Mouse (Mus musculus): ENCODE results near the gene Tns3. TPM values are rescaled to one million over a fixed set of nuclear protein-coding genes. Genes with fewer than 3 reads are reported as not detected.

Gene Tns3
- polyA plus RNA-seq, 1 experiment: not detected

DNA sequence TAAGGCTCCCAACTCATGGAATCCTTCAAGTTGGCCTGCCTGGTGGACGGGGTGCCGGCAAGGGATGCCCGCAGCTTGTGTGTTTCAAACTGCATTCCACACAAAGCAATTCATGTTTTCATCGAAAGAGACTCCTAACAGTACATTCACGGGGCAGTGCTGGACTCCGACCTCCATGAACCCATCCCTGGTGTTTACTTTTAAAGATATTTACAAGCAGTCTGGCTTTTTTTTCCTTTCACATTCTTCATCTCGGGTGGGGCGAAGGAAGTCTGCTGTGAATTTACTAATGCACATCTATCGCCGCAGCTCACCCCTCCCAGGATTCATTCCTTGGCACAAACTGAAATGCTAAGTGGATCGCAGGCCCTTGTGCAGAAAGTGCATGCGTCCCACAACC is 191.9 kb downstream of the Tns3 start:
- TF ChIP-seq GATA1 (IDR thresholded peaks at IDR 0.05; ENCODE audit: low read length): no peak

DNA sequence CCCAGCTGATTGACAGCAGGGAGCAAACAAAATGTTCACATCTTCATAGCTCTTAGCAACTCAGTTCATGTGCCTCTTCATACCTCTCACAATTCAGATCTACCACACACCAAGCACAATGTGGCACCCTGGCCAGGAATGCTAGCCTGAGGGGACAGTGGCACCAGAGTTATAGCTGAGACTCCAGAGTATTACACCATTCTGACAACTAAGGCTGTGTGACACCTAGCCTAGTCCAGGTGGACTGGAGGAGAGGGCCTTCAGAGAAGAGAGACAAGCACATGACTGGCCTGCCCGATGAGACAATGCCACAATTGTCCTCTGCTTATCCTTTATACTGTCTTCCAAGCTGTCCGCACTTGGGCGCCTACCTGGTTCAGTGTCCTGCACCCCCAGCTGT is 192.8 kb downstream of the Tns3 start:
- no peak for TF ChIP-seq GATA1 (IDR thresholded peaks at IDR 0.05; ENCODE audit: low read length)

DNA sequence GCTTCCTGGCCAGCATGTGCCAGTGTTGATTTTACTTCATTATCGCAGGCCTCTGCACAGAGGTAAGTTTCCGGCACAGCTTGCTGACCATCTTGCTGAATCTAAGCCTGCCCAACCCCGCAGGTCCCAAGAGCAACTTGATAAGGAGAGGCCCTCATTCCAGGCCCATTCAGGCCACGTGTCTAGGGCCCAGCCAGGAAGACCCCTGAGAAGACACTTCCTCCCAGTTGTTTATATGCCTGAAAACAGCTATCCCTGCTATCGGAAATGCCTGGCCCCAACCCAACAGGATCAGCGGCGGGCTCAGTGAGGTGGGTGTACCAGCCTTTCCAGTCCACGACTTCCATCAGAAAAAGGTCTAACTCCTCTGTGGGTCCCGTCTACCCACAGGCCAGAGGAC is 194.8 kb downstream of the Tns3 start:
- no peak for TF ChIP-seq GATA1 (IDR thresholded peaks at IDR 0.05; ENCODE audit: low read length)

DNA sequence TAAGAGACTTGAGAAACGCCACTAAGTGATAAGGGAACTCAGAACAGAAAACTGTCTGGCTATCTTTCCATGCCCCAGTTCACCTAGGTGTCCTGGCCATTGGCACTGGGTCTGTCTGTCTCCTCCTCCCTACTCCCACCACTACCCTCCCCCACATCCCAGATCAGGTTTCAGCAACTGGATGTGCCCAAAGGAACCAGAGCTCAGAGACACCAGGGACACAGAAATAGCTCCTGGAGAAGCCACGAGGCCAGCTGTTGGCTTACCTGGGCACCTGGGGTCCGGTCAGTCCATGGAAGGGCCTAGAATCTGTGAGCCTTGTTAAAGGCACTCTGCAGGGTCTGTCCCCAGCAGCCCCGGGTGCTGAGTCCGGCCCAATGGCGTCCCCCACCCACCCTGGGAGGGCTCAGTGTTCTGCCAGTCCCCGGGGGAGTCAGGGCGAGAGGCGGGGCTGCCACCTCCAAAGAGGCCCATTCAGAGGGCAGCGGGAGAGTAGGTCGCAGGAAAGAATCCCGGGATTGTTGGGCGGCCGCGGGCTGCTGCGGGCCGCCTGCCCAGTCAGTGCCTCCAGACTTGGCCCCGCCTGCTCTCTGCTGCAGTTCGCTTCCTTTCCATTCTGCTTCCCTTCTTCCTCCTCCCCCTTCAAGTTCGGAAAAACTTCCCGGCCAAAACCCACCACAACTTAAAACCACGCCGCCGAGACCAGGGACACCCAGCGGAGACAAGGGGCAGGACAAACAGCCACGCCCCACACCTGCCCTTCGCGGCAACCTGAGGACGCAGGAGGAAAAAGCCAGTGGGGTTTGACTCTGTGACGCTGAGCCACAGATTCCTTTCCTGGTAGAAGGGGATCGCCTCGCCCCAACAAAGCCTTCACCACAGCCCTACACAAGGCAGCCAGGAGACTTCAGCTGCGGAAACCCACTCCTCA is 195.9 kb downstream of the Tns3 start:
- TF ChIP-seq GATA1 (IDR thresholded peaks at IDR 0.05; ENCODE audit: low read length): no peak

DNA sequence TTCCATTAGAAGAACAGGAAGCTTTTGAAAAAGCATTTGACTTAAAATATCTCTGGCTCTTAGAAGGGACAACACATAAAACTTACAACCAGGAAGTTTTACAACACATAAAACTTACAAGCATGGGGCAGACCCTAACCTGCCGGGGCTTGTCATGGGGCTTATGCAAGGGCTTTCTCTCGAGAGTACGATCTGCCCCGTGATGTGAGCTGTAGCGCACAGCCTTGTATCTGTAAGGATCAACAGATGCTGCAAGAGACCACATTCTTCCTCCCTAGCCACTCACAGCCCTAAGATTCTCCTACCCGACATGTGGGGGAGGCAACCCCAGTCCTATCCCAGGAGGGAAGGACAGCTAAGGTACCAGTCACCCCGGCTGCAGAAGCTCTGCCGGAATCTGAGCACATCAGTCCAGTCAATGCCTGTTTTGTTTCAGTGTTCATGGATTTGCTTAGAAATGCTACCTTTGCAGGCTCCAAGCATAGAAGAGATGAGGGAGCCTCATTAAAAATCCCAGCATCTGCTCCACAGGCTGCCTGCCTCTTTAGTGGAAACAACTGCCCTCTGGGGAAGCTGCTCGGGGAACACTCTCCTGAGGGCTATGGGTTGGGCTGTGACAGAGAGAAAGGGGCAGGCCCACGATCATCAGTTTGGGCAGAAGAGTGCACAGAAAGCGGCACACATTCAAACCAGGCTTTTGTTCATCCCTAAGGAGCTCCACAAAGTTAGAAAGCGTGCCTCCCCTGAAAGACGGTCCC is 196.8 kb downstream of the Tns3 start:
- no peak for TF ChIP-seq GATA1 (IDR thresholded peaks at IDR 0.05; ENCODE audit: low read length)

DNA sequence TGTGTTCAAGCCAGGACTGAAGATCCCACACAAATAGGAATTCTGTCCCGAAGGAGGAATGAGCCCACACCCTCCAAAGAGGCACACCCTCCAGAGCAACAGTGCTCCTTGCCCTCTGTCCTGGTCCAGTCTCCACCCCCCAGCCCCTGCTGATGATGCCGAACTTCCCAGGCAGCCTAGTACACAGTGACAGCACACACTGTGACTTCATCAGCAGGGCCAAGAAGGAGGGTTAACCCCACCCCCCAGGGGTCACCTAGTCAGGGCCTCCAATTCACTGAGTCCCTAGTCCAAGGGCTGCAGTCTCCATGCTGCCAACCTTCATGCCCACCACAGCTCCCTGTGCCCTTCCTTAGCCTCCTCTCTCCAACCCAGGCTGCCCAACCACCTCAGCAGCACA is 200.5 kb downstream of the Tns3 start:
- no peak for TF ChIP-seq GATA1 (IDR thresholded peaks at IDR 0.05; ENCODE audit: low read length)

DNA sequence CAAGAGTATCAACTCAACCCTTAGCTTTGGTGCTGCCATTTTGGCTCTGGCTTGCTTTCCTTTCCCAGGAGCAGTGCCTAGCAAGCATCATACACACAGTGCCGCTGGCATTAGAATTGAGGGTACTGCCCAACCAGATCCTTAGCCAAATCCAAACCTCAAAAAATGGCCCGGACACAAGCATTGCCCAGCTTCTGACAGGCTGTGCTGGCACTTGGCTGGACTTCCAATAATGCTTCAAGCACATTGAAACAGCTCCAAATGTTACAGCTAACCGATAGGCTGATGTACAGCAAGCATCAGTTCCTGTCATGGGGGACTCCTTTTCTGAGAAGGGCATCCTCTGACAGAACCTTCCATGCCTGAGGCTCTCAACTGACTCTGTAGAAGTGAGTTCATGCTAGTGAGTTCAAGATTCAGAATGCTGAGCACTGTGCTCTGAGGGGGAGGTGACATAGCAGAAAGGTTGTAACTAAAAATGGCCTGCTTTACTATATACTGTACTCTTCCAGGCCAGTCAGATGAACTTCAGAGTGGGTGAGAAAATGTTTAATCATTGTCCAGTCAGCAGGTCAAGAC is 201.4 kb downstream of the Tns3 start:
- no peak for TF ChIP-seq GATA1 (IDR thresholded peaks at IDR 0.05; ENCODE audit: low read length)

DNA sequence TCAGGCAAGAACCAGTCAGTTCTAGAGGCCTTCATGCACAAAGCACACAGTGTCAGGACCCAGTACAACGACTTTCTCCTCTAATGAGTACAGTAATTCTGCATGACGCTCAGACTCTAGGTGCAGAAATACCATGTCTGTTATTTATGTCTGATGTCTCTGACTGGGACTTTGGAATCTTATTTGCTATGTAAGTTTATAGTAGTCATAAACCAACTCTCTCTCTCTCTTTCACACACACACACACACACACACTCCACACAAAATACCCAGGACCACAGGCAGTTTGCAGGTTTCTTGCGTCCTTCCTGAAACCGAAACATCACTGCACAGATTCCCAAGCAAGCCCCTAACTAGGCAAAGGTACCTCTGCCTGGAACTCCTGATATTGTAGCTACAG is 203.5 kb downstream of the Tns3 start:
- TF ChIP-seq GATA1 (IDR thresholded peaks at IDR 0.05; ENCODE audit: low read length): no peak

DNA sequence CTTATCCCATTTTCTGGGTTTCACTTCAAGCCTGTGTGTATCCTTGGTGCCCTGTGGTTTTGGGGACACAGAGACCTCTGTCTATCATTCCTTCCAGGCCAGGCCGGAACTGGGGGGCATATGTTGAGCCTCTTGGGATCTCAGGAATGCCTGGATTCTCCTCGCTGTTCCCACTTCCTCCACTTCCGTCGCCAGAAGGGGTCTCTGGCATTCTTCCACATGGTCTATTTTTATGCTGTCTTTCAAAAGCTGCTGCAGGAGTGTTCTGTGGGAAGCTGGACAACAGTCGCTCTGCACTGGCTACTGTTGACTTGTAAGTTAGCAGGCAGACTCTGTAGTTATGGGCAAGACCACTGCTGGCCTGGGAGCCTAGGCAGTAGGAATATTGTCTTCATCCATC is 206.4 kb downstream of the Tns3 start:
- no peak for TF ChIP-seq GATA1 (IDR thresholded peaks at IDR 0.05; ENCODE audit: low read length)

DNA sequence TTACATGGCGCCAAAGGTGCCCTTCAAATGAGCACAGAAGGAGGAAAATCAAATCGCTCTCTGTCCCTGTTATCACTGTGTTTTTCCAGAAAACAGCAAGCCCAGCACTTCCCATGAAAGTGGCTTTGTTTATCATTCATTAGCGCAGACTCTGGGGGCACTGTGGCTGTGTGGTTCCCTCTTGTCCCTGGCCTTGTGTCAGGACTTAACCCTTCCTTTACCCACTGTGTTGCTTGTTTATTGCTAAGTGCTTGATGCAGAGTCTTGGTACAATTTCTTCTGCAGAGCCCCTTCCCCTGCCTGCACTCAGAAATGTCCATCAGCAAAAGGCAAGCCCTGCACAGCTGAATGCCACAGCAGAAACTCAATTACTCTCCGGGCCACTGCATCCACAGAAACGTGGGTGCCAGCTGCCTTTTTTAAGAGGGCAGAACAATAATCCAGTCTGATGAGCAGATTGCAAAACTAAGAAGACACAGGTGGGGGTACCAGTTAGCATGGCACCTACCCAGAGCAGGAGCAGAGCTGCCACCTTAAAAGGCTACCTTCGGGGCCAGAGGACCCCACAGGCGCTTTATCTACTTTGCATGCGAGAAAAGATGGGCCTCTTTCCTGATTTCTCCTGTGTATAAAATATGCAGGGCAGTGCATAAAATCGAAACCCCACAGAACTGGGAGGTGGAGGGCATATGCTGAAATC is 207.6 kb downstream of the Tns3 start:
- no peak for TF ChIP-seq GATA1 (IDR thresholded peaks at IDR 0.05; ENCODE audit: low read length)

DNA sequence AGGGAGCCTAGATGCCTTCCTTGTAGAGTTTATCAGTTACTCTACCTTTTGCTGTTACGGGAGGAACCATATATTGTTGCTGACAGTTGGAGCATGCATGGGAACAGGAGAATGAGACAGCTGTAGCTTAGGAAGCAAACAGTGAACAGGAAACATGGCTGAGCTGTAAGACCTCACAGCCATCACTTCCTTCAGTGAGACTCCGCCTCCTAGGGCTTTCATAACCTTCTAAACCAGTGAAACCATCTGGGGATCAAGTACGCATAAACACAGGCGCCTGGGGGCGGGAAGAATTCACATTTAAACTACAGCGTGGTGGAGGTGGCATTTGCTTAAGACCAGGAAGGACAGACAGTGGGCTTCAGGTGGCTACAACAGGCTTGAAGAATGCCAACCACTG is 208.7 kb downstream of the Tns3 start:
- no peak for TF ChIP-seq GATA1 (IDR thresholded peaks at IDR 0.05; ENCODE audit: low read length)

DNA sequence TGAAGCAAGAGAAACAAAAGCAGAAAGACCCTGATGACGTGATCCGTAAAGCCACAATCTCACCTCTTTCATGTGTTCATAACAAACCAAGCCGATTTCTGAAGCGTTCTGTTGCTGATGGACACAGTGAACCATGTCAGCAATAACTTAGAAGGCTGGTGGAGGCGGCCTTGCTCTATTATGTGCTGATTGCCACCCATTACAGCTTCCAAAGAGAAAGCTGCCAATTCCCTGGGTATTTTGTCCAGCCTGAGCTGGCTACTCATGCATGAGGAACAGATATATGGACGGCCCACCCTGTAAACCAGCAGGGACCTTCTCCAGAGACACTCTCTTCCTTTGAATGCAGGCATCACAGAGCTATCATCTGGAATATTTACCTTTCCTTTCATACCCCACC is 211.1 kb downstream of the Tns3 start:
- no peak for TF ChIP-seq GATA1 (IDR thresholded peaks at IDR 0.05; ENCODE audit: low read length)

DNA sequence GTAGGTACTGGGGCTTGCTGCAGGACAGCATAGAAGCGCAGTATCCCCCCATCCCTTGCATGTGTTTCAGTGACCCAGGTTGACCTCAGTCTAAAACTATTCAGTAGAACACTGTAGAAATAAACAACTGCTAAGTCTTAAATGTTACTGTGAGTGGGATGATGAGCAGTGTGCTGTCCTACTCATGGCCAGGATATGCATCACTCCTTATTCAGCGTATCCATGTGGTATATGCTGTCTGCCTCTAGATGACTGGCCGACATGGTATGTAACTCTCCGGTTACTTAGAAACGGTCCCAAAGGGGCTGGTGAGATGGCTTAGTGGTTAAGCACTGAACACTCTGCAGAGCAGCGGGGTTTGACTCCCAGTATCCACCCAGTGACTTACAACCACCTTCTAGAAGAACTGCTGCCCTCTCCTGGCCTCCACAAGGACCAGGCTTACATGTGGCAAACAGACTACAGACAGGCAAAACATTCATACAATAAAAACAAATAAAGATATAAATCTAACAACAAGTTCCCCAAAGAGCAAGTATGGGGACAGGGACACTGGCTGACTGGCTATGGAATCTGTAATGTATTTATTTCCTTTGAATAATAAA is 212.6 kb downstream of the Tns3 start:
- TF ChIP-seq GATA1 (IDR thresholded peaks at IDR 0.05; ENCODE audit: low read length): no peak

DNA sequence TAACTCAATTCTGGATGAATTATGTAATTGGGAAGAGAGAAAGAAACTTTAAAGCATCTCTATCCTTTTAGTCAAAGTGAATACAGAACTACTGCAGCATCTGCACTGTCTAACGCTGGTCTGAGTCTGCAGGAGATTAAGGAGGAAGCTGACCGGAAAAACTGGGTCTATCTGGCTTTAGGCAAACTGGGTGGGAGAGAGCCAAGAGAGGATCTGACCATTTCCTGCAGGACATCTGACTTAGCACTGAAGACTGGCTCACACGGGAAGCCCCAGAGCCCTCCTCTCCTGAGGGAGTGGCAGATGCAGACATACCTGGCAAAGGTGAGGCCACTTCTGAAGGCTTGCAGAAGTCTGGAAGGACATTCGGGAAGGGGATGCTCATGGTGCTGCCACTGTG is 213.8 kb downstream of the Tns3 start:
- no peak for TF ChIP-seq GATA1 (IDR thresholded peaks at IDR 0.05; ENCODE audit: low read length)

DNA sequence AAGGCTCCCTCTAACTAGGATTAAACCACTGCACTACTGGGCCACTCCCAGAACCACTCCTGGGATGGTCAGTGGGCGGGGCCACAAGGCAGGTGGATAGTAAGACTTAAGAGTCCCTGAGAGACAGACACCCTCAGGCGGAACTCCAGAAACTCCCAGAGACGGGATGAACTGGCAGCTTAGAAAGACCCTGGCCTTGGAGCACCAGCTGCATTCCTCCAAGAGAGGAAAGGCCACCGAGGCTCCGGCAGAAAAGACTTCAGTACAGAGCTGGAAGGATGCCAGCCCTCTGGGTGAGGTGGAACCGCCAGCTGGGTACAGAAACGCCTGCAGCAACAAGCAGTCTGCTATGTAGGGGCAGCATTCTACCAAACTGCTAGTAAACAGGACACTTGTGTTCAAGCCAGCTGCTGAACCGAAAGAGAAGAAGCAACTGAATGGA is 218.4 kb downstream of the Tns3 start:
- TF ChIP-seq GATA1 (IDR thresholded peaks at IDR 0.05; ENCODE audit: low read length): no peak
